Mouse (Mus musculus) kidney, postnatal 36 days (tissue): ENCODE measurements around the gene Cfap74.

ENCODE experiments used
- DNase-seq, 2 experiments: peaks; one replicate each; pipeline ENCODE4 v3.0.0; 2021 to 2022; ENCODE audit warnings: mixed read lengths in 2 of 2

Gene Cfap74

GRCm38 (mm10) chr4:155501126-155501525 is 92.1 kb downstream of the Cfap74 start:
- no peak for DNase-seq

- no peak for DNase-seq
Observed at GRCm38 (mm10) chr4:155505067-155505466, 96.1 kb downstream of the Cfap74 start.

DNA sequence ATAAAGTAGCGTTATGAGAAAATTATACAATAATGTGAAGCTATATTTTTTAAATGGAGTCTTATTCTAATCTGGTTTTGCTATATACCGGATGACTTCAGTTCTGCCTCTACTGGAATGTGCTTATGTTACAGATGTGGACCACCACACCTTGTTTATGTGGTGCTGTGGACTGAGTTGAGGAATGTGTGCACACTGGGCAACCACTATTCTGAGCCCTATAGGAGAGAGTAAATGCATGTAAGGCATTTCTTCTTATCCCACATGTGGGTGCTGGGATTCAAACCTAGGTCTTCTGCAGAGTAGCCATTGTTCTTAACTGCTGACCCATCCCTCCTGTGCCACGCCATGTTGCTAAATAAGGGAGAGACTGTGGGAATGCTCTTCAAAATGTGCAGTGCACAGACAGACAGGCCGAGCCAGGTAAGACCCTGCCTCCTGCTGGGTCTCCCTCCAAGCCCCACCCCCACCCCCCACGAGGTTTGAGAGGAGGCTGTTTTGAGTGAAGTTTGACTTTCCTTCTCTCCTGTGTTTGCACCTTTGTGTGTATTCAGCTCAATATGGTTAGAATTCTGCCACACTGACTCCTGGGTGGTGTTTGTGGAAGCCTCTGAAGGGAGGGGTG is 96.8 kb downstream of the Cfap74 start:
- DNase-seq: no peak

GRCm38 (mm10) chr4:155508614-155509013 is 99.6 kb downstream of the Cfap74 start:
- no peak for DNase-seq

DNA sequence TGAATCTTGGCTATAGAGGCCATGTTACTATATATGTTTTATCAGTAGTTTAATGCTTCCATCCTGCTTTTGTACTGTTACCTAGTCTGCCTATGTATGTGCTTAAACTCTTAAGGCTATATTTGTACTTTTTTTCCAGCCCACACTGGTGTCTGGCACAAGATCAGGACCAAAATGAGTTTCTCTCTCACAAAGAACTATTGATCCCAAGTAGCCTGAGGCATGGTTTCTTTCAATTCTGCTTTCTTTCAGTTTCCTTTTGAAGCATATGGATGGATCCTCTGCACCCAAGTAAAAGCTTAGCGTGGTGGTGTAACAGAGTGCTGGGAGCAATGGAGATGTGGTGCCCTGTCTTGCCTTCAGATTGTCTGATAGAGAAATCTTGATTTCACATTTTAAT is 102.0 kb downstream of the Cfap74 start:
- no peak for DNase-seq

DNA sequence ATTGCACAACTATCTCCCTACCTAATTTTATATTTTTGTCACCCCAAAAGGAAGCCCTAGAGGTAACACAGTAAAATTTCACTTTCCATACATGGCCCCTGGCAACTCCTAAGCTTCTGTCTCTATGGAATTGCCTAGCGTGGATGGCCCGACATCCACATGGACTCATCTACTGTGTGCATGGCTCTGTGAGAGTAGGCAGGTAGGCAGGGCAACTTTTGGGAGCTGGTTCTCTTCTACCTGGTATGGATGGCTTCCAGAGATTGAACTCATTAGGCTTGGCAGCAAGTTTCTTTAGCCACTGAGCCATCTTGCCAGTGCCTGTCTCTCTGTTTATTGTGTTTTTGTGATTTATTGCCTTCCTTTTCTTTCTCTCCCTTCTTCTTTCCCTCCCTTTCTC is 105.8 kb downstream of the Cfap74 start:
- DNase-seq: no peak
